Mouse (Mus musculus) skeletal muscle tissue, postnatal 0 days (tissue): Measurements from ENCODE around the gene Dnajc10. TPM values are rescaled to one million over a fixed set of nuclear protein-coding genes. Genes with fewer than 3 reads are reported as not detected.

Experiments
- polyA plus RNA-seq: library from polyadenylated mRNA; unstranded; fragments of >200 nt; fragmentation: Nextera tagmentation; extraction: Ambion mirVana; gene quantifications from 2 replicates; pipeline ENCODE4 v1.2.1, GENCODE M21; 2015

The Dnajc10 gene
- 24.0 and 27.2 TPM in 2 replicates for polyA plus RNA-seq

DNA sequence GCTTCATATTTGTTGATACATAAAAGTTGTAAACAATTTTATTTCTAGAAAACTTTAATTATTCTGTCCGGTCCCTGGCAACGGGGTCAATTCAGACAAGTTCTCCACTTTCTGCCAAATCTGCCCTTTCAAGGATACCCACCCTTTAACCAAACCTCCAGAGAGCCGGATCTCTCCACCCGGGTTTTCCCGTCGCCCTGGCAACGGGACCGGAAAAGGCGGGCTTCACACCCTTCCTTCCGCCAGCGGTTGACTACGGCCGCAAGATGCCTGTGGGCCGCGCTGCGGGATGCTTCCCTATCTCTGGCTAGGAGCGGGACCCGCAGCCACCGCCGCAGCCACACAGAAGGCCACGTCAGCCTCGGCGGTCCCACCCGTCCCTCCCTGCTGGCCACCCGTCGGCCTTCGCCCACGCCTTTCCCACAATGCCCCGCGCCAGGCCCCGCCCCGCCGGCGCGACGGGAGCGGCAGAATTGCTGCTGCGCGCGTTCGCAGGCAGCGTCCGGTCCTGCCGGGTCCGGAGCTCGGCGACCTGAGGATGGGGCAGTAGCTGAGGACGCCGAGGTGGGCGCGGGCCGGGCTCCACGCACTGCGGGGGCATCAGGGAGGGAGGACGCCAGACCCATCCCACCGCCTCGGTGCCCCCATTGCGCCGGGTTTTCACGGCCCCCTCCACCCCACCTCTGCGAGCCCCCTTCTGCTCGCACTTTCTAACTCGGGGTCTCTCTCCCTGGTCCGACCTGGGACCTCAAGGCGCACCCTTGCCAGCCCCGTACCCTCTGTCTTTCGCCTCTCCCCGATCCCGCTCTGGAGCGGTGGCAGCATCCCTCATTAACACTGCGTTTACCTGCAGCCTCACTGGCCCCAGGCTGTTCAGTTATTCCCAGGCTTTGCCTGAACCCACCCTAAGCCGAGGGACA is at the start of gene Dnajc10:
Gene Dnajc10 (plus strand): TSS at position 225 of the 920 bp plus-strand sequence.

DNA sequence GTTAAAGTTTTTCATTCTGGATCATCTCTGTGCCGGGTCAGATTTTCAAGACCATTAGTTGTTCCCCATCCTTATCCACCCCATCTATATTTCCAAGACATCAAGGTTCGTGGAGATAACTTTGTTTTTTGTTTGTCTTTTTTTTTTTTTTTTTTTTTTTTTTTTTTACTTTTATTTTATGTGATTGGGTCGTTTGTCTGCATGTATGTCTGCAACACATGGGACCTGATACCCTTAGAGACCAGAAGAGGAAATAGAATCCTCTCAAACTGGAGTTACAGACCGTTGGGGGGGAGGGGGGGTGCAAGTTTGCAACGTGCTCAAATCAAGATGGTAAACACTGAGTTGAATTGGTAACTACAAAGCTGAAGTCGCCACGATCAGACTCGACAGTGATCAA is 23.1 kb upstream of the Dnajc10 start, which contains the start of gene Prdx6b:
Gene Prdx6b (plus strand): TSS at position 301 of the 400 bp plus-strand sequence.

Other genes with a start within 250 kb of the Dnajc10 start
- gene Pde1a, start 186.0 kb upstream of the Dnajc10 start, polyA plus RNA-seq, result 6.1 and 8.6 TPM in 2 replicates
- gene Prdx6b, start 23.0 kb upstream of the Dnajc10 start, polyA plus RNA-seq, result not detected in 2 replicates
- 27.9 and 29.5 TPM in 2 replicates for gene Frzb, start 132.2 kb downstream of the Dnajc10 start, polyA plus RNA-seq